ENCODE assay signal across 12 mouse cellular contexts in genomic region chr5:37247456-37247855, GRCm38 (mm10). TPM values are rescaled to one million over a fixed set of nuclear protein-coding genes. Genes with fewer than 3 reads are reported as not detected.
A peak's percentile ranks its signal among the peaks of the same experiment; 100 is the strongest.
DNase-seq lines count a peak whose midpoint lies in the region; ATAC-seq lines count a peak whose summit lies in the region.
"Had no signal": no experiment of that assay in that cellular context is flagged by ENCODE, and none has a peak within 500 bp of the region (broad histone marks: within the 10 kb centered on the region; RNA-seq: fewer than 3 reads in every experiment).

No protein-coding gene starts in this region.

- H3K4me2 ChIP-seq in neural tube, embryonic 11.5 days (ENCODE audit: low read depth), result peak overlapping the region; percentile 68
- peak overlapping the region; percentile 62 for H3K4me2 ChIP-seq in forebrain, embryonic 11.5 days (ENCODE audit: low read depth, low read length, severe bottlenecking)

- no peak for DNase-seq in neural tube, embryonic 11.5 days (ENCODE audit: low spot score)
- DNase-seq in neural tube, embryonic 10.5 days (ENCODE audit: extremely low spot score, low spot score), result no peak
- no peak for DNase-seq in forebrain, embryonic 11.5 days (ENCODE audit: low spot score)
- DNase-seq in limb, embryonic 10.5 days (ENCODE audit: low spot score), result no peak
- no peak for DNase-seq in kidney, postnatal 36 days
- no peak for DNase-seq in frontal cortex, postnatal 14 days (ENCODE audit: low spot score in 2 of 2)
- no peak for DNase-seq in heart, postnatal 25 days (ENCODE audit: low spot score)
- DNase-seq: embryo, embryonic 11 days; gastrocnemius, postnatal 10 days; liver, postnatal 0 days had no signal

- H3K9ac ChIP-seq in neural tube, embryonic 11.5 days (ENCODE audit: low read length), result no peak overlapping the region
- peak overlapping the region; percentile 45 for H3K9ac ChIP-seq in forebrain, embryonic 11.5 days (ENCODE audit: low read length)
- H3K9ac ChIP-seq: liver, postnatal 0 days had no signal

- H3K4me3 ChIP-seq in neural tube, embryonic 11.5 days (ENCODE audit: low read depth, low read length), result peak overlapping the region; percentile 62
- H3K4me3 ChIP-seq in forebrain, embryonic 11.5 days (ENCODE audit: low read depth, low read length), result peak overlapping the region; percentile 72
- peak overlapping the region; percentile 74; the same call in 1 of the 2 replicates for H3K4me3 ChIP-seq in limb, embryonic 10.5 days

- ATAC-seq in neural tube, embryonic 11.5 days (ENCODE audit: insufficient read depth, low FRiP score, low TSS enrichment), result no peak
- no peak for ATAC-seq in forebrain, embryonic 11.5 days (replicated peaks; ENCODE audit: low FRiP score)
- no peak for ATAC-seq in granulocyte monocyte progenitor cell, adult 5-6 weeks (replicated peaks; ENCODE audit: poor library complexity, severe bottlenecking)
- ATAC-seq: intestine, postnatal 0 days; liver, postnatal 0 days had no signal

- H3K27ac ChIP-seq in neural tube, embryonic 11.5 days (ENCODE audit: low read depth, low read length), result 0 out of 2 replicates have a peak overlapping the region, but pooled peaks have one; percentile 92
- no peak overlapping the region for H3K27ac ChIP-seq in forebrain, embryonic 11.5 days (ENCODE audit: low read depth, low read length)
- H3K27ac ChIP-seq in limb, embryonic 10.5 days, result no peak overlapping the region

- peaks cover 22% of the 10 kb centered on the region for H3K4me1 ChIP-seq in neural tube, embryonic 11.5 days (ENCODE audit: control insufficient read depth, insufficient read depth, low read length)
- H3K4me1 ChIP-seq in forebrain, embryonic 11.5 days (replicated peaks; ENCODE audit: control insufficient read depth, insufficient read depth, low read length), result peaks cover 18% of the 10 kb centered on the region
- peaks cover 56% of the 10 kb centered on the region for H3K4me1 ChIP-seq in limb, embryonic 10.5 days

- 45% methylated on average over 4 of the region's 4 CpGs for WGBS in neural tube, embryonic 11.5 days
- 68% methylated on average over 4 of the region's 4 CpGs for WGBS in forebrain, embryonic 11.5 days
- 25% methylated on average over 4 of the region's 4 CpGs for WGBS in limb, embryonic 10.5 days

- intact Hi-C loops in heart, postnatal 25 days (cut with DNase I), result no loop called here

- no peaks in the 10 kb centered on the region for H3K9me3 ChIP-seq in neural tube, embryonic 11.5 days (ENCODE audit: control insufficient read depth, low read length)
- no peaks in the 10 kb centered on the region for H3K9me3 ChIP-seq in forebrain, embryonic 11.5 days (ENCODE audit: control insufficient read depth, low read length)
- no peaks in the 10 kb centered on the region for H3K9me3 ChIP-seq in limb, embryonic 10.5 days (replicated peaks)

- no peaks in the 10 kb centered on the region for H3K36me3 ChIP-seq in neural tube, embryonic 11.5 days (ENCODE audit: control insufficient read depth, insufficient read depth, low read length)
- H3K36me3 ChIP-seq in forebrain, embryonic 11.5 days (ENCODE audit: control insufficient read depth, insufficient read depth, low read length), result no peaks in the 10 kb centered on the region
- 0 out of 2 replicates have a peak, but pooled peaks cover under 1% of the 10 kb centered on the region for H3K36me3 ChIP-seq in limb, embryonic 10.5 days

- peaks cover 10% of the 10 kb centered on the region for H3K27me3 ChIP-seq in neural tube, embryonic 11.5 days (ENCODE audit: control insufficient read depth, insufficient read depth, low read length)
- H3K27me3 ChIP-seq in forebrain, embryonic 11.5 days (ENCODE audit: control insufficient read depth, insufficient read depth, low read length), result peaks cover 27% of the 10 kb centered on the region
- H3K27me3 ChIP-seq in limb, embryonic 10.5 days (ENCODE audit: low read depth, poor library complexity, severe bottlenecking), result peaks cover 40% of the 10 kb centered on the region

RNA-seq across cellular contexts. Expression of gene Crmp1, which starts 5.7 kb away (rescaled TPM):
- polyA plus RNA-seq in neural tube, embryonic 11.5 days (2014; fragmentation: Nextera tagmentation; extraction: Ambion mirVana), result 472 and 565 TPM in 2 replicates
- 241 and 272 TPM in 2 replicates for polyA plus RNA-seq in forebrain, embryonic 11.5 days (2014; fragmentation: Nextera tagmentation; extraction: Ambion mirVana)
- polyA plus RNA-seq in limb, embryonic 10.5 days (2016; fragmentation: Nextera tagmentation; extraction: Ambion mirVana), result 61.8 and 91.8 TPM in 2 replicates
- total RNA-seq in granulocyte monocyte progenitor cell, adult 5-6 weeks (2014; fragmentation: Nextera tagmentation), result not detected in 2 replicates
- not detected in 2 replicates for total RNA-seq in granulocyte monocyte progenitor cell, adult 5-6 weeks (2017)
- total RNA-seq in heart, postnatal 25 days (2021), result 1 to 10 TPM; 1.2 to 1.3 TPM
